Mouse (Mus musculus): ENCODE measurements at regions not wholly inside any gene's neighbourhood (a gene's known extent, or its start where the extent isn't known, plus 50 kb on each side); places are given as distances from the start of the nearest gene placed in this dataset.

DNA sequence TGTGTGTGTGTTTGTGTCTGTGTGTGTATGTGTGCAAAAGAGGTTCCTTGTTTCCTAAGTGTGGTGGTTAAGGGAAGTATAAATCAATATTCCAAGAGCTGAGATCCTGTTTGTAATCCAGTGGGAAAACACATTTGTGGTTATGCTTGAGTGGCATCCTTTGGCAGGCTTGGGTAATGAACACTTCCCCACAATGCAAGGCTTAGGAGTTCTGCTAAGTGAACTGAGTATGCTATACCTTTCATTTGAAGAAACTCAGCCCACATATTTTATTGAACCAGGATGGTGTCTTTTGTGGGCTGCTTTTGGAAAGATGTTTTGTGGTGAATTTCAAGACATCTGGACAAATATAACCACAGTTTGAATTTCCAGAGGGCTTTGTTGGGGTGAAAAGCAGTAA lies 298.2 kb downstream of the Aldoart1 start:
- TF ChIP-seq POLR2A (IDR thresholded peaks at IDR 0.05; ENCODE audit: low read depth, low read length) (no peak), CTCF (IDR thresholded peaks at IDR 0.05; ENCODE audit: borderline replicate concordance, insufficient read depth, low read length) (no peak)
